Mouse (Mus musculus) ovary, postnatal 14 days (tissue): ENCODE measurements around the gene Clec3a.

Experiments
- DNase-seq: peaks from one replicate; pipeline ENCODE4 v3.0.0; 2022; ENCODE audit warnings: low spot score

The Clec3a gene

DNA sequence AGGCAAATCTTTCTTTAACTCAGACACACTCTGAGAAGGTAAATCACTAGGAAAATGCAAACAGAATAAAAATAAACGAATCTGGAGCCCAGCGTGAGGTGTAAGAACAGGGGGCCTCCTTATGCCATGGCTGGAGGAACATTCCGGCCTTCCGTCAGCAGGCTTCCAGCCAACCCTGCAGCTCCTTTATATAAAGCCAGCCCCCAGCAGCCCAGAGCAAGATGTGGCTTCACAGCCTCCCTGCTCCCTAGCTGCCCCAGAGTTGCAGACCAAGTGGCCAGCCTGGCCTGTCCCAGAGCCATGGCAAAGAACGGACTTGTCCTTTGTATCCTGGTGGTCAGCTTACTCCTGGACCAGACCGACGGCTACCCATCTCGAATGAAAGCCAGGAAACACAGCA lies at the start of gene Clec3a:
Clec3a (plus strand) TSS at position 301 of the 400 bp plus-strand sequence.
- no peak for DNase-seq

GRCm38 (mm10) chr8:114369038-114369976 lies 48.6 kb upstream of the Clec3a start:
- DNase-seq, result peak; percentile 75

GRCm38 (mm10) chr8:114374390-114374789 lies 43.5 kb upstream of the Clec3a start:
- DNase-seq, result no peak

- no peak for DNase-seq
Observed at GRCm38 (mm10) chr8:114384189-114384588, 33.7 kb upstream of the Clec3a start.

DNA sequence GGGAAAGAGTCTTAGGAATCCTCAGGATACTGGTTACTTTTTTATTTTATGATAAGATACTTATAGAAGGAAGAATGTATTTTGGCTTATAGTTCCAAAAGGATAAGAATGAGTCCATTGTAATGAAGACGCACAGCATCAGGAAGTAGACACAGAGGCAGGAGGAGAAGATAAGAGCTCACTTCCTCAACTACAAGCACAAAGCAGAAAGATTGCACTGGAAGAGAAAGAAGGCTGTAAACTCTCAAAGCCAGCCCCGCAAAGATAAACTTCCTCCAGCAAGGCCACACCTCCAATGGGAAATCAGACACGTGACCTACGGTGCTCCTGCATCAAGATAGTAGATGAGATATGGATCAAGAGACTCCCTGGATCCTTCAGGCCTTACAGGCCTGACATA lies 30.4 kb upstream of the Clec3a start:
- DNase-seq, result no peak

- DNase-seq, result no peak
Observed at GRCm38 (mm10) chr8:114390465-114391254, 27.2 kb upstream of the Clec3a start.

- no peak for DNase-seq
Observed at GRCm38 (mm10) chr8:114398326-114398725, 19.6 kb upstream of the Clec3a start.

GRCm38 (mm10) chr8:114399273-114399672 lies 18.6 kb upstream of the Clec3a start:
- DNase-seq, result no peak

GRCm38 (mm10) chr8:114401679-114402078 lies 16.2 kb upstream of the Clec3a start:
- DNase-seq, result no peak

GRCm38 (mm10) chr8:114411421-114411820 lies 6.5 kb upstream of the Clec3a start:
- no peak for DNase-seq

- no peak for DNase-seq
Observed at GRCm38 (mm10) chr8:114418486-114418885, 600 bp downstream of the Clec3a start.

- DNase-seq, result no peak
Observed at GRCm38 (mm10) chr8:114418904-114419303, 1.0 kb downstream of the Clec3a start.

- no peak for DNase-seq
Observed at GRCm38 (mm10) chr8:114421544-114421943, 3.7 kb downstream of the Clec3a start.

- peak; percentile 55 for DNase-seq
Observed at GRCm38 (mm10) chr8:114438236-114438635, 20.4 kb downstream of the Clec3a start.

GRCm38 (mm10) chr8:114439334-114440204 lies 21.7 kb downstream of the Clec3a start, which contains the start of gene Wwox:
Gene Wwox, plus strand, starts transcription at chr8:114439655.
- DNase-seq, result peak; percentile 100

GRCm38 (mm10) chr8:114440205-114440589 lies 22.3 kb downstream of the Clec3a start:
- DNase-seq, result no peak

DNA sequence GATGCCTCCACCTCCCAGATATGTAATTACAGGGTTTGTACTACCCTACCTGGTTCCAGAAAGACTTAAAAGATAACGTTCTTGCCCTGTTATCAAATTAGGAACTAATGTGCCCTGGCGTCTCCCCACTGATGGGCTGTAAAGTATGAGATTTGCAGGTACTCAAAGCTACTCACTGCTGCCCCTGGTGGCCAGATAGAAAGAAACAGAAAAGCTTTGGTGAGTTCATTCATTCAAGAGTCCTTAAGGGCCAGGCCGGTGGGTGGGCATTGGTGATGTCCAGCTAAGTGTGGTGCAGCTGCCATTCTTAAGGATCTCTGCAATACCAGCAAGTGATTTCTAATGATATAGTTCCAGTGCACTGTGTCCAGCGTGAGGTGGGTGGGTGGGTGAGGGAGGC lies 23.7 kb downstream of the Clec3a start:
- no peak for DNase-seq

GRCm38 (mm10) chr8:114446884-114447283 lies 29.0 kb downstream of the Clec3a start:
- DNase-seq, result no peak

- no peak for DNase-seq
Observed at GRCm38 (mm10) chr8:114452278-114452677, 34.4 kb downstream of the Clec3a start.

DNA sequence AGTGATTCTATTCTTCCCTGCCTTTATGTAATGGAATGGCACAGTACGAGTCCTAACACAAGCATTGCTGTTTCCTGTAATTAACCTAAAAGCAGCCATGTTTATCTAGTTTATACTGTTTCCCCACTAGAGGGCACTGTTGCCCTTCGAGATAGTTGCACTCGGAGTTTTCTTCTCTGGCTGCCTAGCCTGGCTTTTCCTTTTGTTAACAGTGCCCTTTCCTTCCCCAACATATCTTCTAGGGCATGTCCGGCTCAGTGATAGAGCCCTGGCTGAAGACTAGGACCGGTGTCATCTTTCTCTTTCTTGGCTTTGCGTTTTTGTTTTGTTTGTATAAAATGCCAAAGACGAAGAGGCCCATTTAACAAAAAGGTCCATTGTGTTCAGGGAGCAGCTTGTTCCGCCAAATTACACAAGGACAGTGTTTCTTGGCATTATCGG lies 34.9 kb downstream of the Clec3a start:
- peak; percentile 67 for DNase-seq

GRCm38 (mm10) chr8:114455302-114455701 lies 37.4 kb downstream of the Clec3a start:
- DNase-seq, result no peak

DNA sequence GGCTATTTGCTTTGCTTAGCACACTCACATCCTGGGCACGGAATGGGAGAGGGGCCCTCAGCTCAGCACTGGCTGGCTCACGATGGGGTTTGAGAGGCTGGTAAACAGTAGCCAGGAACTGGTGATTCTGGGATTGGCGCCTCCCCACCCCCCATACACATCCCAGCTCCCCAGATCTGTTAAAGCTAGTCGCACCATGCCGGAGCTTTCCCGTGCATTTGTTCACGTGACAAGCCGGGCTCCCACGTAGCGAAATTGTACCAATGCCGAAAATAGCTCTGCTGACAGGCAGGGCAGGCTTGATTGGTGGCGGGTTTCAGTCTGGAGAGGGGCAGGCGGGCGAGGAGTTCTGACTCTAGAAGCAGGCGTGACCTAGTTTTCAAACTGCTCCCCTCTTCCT lies 38.1 kb downstream of the Clec3a start:
- no peak for DNase-seq
